Mouse (Mus musculus): ENCODE measurements around the gene Znhit3. TPM values are rescaled to one million over a fixed set of nuclear protein-coding genes. Genes with fewer than 3 reads are reported as not detected.

Znhit3 gene
- polyA plus RNA-seq (2015; fragmentation: Nextera tagmentation; extraction: Ambion mirVana) = 38.6 and 46.0 TPM in 2 replicates

- H3K27me3 ChIP-seq (replicated peaks) = no peaks in the 10 kb centered on the region
- peaks cover 34% of the 10 kb centered on the region for H3K36me3 ChIP-seq
- H3K4me2 ChIP-seq = peak within 1 kb of the TSS; percentile 92
- ATAC-seq (ENCODE audit: extremely low read depth, insufficient number of reproducible peaks, low FRiP score, low TSS enrichment) = peak; percentile 73; the same call in 1 of the 2 replicates
- H3K4me1 ChIP-seq = peaks cover 20% of the 10 kb centered on the region
- peak within 1 kb of the TSS; percentile 94 for H3K4me3 ChIP-seq
- peak within 1 kb of the TSS; percentile 94 for H3K9ac ChIP-seq
- 0 out of 2 replicates have a peak within 1 kb of the TSS, but pooled peaks have one; percentile 32 for H3K27ac ChIP-seq (replicated peaks)
- WGBS = 3% methylated on average over 34 of the region's 34 CpGs
- no peaks in the 10 kb centered on the region for H3K9me3 ChIP-seq
Measured at GRCm38 (mm10) chr11:84916053-84916702, at the start of gene Znhit3. Gene Znhit3 (minus strand): TSS chr11:84916366.

GRCm38 (mm10) chr11:84963556-84963955, 47.4 kb upstream of the Znhit3 start:
- no peak overlapping the region for H3K27ac ChIP-seq (replicated peaks)
- WGBS = 76% methylated on average over 3 of the region's 3 CpGs

GRCm38 (mm10) chr11:84962536-84962935, 46.4 kb upstream of the Znhit3 start:
- Histone ChIP-seq H3K36me3 (no peaks in the 10 kb centered on the region), H3K9ac (no peak overlapping the region), H3K4me3 (no peak overlapping the region), H3K27ac (replicated peaks) (no peak overlapping the region), H3K9me3 (no peaks in the 10 kb centered on the region), H3K4me1 (peaks cover 30% of the 10 kb centered on the region), H3K4me2 (no peak overlapping the region), H3K27me3 (replicated peaks) (peaks cover 30% of the 10 kb centered on the region)
- no peak for ATAC-seq (ENCODE audit: extremely low read depth, insufficient number of reproducible peaks, low FRiP score, low TSS enrichment)
- 75% methylated on average over 4 of the region's 4 CpGs for WGBS

More at GRCm38 (mm10) chr11:84963556-84963955, 47.4 kb upstream of the Znhit3 start:
- H3K9me3 ChIP-seq = no peaks in the 10 kb centered on the region
- H3K4me3 ChIP-seq = no peak overlapping the region
- ATAC-seq (ENCODE audit: extremely low read depth, insufficient number of reproducible peaks, low FRiP score, low TSS enrichment) = no peak
- no peaks in the 10 kb centered on the region for H3K36me3 ChIP-seq
- peaks cover 20% of the 10 kb centered on the region for H3K27me3 ChIP-seq (replicated peaks)
- H3K4me1 ChIP-seq = peaks cover 27% of the 10 kb centered on the region
- H3K4me2 ChIP-seq = no peak overlapping the region
- no peak overlapping the region for H3K9ac ChIP-seq

GRCm38 (mm10) chr11:84961571-84961970, 45.4 kb upstream of the Znhit3 start:
- WGBS = 91% methylated on average over 4 of the region's 4 CpGs
- ATAC-seq (ENCODE audit: extremely low read depth, insufficient number of reproducible peaks, low FRiP score, low TSS enrichment) = no peak

GRCm38 (mm10) chr11:84960780-84961179, 44.6 kb upstream of the Znhit3 start:
- ATAC-seq (ENCODE audit: extremely low read depth, insufficient number of reproducible peaks, low FRiP score, low TSS enrichment) = no peak
- WGBS = 62% methylated on average over 6 of the region's 6 CpGs
- Histone ChIP-seq H3K27ac (replicated peaks) (no peak overlapping the region), H3K9ac (no peak overlapping the region), H3K4me2 (no peak overlapping the region), H3K4me1 (peaks cover 29% of the 10 kb centered on the region), H3K9me3 (no peaks in the 10 kb centered on the region), H3K4me3 (no peak overlapping the region), H3K36me3 (no peaks in the 10 kb centered on the region), H3K27me3 (replicated peaks) (peaks cover 48% of the 10 kb centered on the region)

More at GRCm38 (mm10) chr11:84961571-84961970, 45.4 kb upstream of the Znhit3 start:
- Histone ChIP-seq H3K36me3 (no peaks in the 10 kb centered on the region), H3K9ac (no peak overlapping the region), H3K27ac (replicated peaks) (no peak overlapping the region), H3K9me3 (no peaks in the 10 kb centered on the region), H3K4me3 (no peak overlapping the region), H3K27me3 (replicated peaks) (peaks cover 40% of the 10 kb centered on the region), H3K4me2 (no peak overlapping the region), H3K4me1 (peaks cover 29% of the 10 kb centered on the region)

- no peaks in the 10 kb centered on the region for H3K9me3 ChIP-seq
- no peak for ATAC-seq (ENCODE audit: extremely low read depth, insufficient number of reproducible peaks, low FRiP score, low TSS enrichment)
- H3K4me1 ChIP-seq = peaks cover 29% of the 10 kb centered on the region
- no peaks in the 10 kb centered on the region for H3K36me3 ChIP-seq
- no peak overlapping the region for H3K4me3 ChIP-seq
- H3K4me2 ChIP-seq = peak overlapping the region; percentile 58
- no peak overlapping the region for H3K27ac ChIP-seq (replicated peaks)
- peaks cover 49% of the 10 kb centered on the region for H3K27me3 ChIP-seq (replicated peaks)
- 32% methylated on average over 3 of the region's 3 CpGs for WGBS
- H3K9ac ChIP-seq = 0 out of 2 replicates have a peak overlapping the region, but pooled peaks have one; percentile 44
Measured at GRCm38 (mm10) chr11:84960291-84960690, 44.1 kb upstream of the Znhit3 start.

GRCm38 (mm10) chr11:84959701-84960181, 43.6 kb upstream of the Znhit3 start:
- Histone ChIP-seq H3K36me3 (no peaks in the 10 kb centered on the region), H3K4me1 (peaks cover 29% of the 10 kb centered on the region), H3K27me3 (replicated peaks) (peaks cover 49% of the 10 kb centered on the region), H3K27ac (replicated peaks) (no peak overlapping the region), H3K4me3 (peak overlapping the region; percentile 21; the same call in 1 of the 2 replicates), H3K9ac (peak overlapping the region; percentile 44), H3K4me2 (peak overlapping the region; percentile 58), H3K9me3 (no peaks in the 10 kb centered on the region)
- 3% methylated on average over 9 of the region's 9 CpGs for WGBS
- no peak for ATAC-seq (ENCODE audit: extremely low read depth, insufficient number of reproducible peaks, low FRiP score, low TSS enrichment)

GRCm38 (mm10) chr11:84959181-84959580, 43.0 kb upstream of the Znhit3 start:
- WGBS = 26% methylated on average over 5 of the region's 5 CpGs
- no peak overlapping the region for H3K27ac ChIP-seq (replicated peaks)

GRCm38 (mm10) chr11:84958271-84958630, 42.1 kb upstream of the Znhit3 start:
- peak overlapping the region; percentile 66 for H3K4me2 ChIP-seq
- H3K9me3 ChIP-seq = no peaks in the 10 kb centered on the region
- H3K9ac ChIP-seq = no peak overlapping the region
- H3K36me3 ChIP-seq = no peaks in the 10 kb centered on the region
- WGBS = 3% methylated on average over 11 of the region's 11 CpGs
- peak overlapping the region; percentile 41 for H3K4me3 ChIP-seq
- no peak overlapping the region for H3K27ac ChIP-seq (replicated peaks)
- H3K27me3 ChIP-seq (replicated peaks) = peaks cover 49% of the 10 kb centered on the region
- peaks cover 29% of the 10 kb centered on the region for H3K4me1 ChIP-seq
- no peak for ATAC-seq (ENCODE audit: extremely low read depth, insufficient number of reproducible peaks, low FRiP score, low TSS enrichment)

More at GRCm38 (mm10) chr11:84959181-84959580, 43.0 kb upstream of the Znhit3 start:
- H3K9me3 ChIP-seq = no peaks in the 10 kb centered on the region
- no peaks in the 10 kb centered on the region for H3K36me3 ChIP-seq
- no peak overlapping the region for H3K4me3 ChIP-seq
- H3K4me2 ChIP-seq = peak overlapping the region; percentile 58
- H3K4me1 ChIP-seq = peaks cover 29% of the 10 kb centered on the region
- H3K9ac ChIP-seq = 0 out of 2 replicates have a peak overlapping the region, but pooled peaks have one; percentile 44
- no peak for ATAC-seq (ENCODE audit: extremely low read depth, insufficient number of reproducible peaks, low FRiP score, low TSS enrichment)
- H3K27me3 ChIP-seq (replicated peaks) = peaks cover 49% of the 10 kb centered on the region

- peaks cover 29% of the 10 kb centered on the region for H3K4me1 ChIP-seq
- WGBS = 1% methylated on average over 49 of the region's 49 CpGs
- H3K27ac ChIP-seq (replicated peaks) = no peak within 1 kb of the TSS
- H3K4me3 ChIP-seq = peak within 1 kb of the TSS; percentile 41
- peaks cover 49% of the 10 kb centered on the region for H3K27me3 ChIP-seq (replicated peaks)
- no peak within 1 kb of the TSS for H3K9ac ChIP-seq
- no peaks in the 10 kb centered on the region for H3K9me3 ChIP-seq
- no peak for ATAC-seq (ENCODE audit: extremely low read depth, insufficient number of reproducible peaks, low FRiP score, low TSS enrichment)
- H3K4me2 ChIP-seq = peak within 1 kb of the TSS; percentile 66
- no peaks in the 10 kb centered on the region for H3K36me3 ChIP-seq
Measured at GRCm38 (mm10) chr11:84957591-84958270, 41.6 kb upstream of the Znhit3 start, which contains the start of gene Car4. Gene Car4 (plus strand): TSS chr11:84957786.

- no peaks in the 10 kb centered on the region for H3K36me3 ChIP-seq
- H3K9me3 ChIP-seq = no peaks in the 10 kb centered on the region
- H3K9ac ChIP-seq = no peak overlapping the region
- H3K4me1 ChIP-seq = peaks cover 29% of the 10 kb centered on the region
- peak overlapping the region; percentile 66 for H3K4me2 ChIP-seq
- no peak overlapping the region for H3K27ac ChIP-seq (replicated peaks)
- H3K4me3 ChIP-seq = peak overlapping the region; percentile 41
- 5% methylated on average over 15 of the region's 15 CpGs for WGBS
- no peak for ATAC-seq (ENCODE audit: extremely low read depth, insufficient number of reproducible peaks, low FRiP score, low TSS enrichment)
- peaks cover 49% of the 10 kb centered on the region for H3K27me3 ChIP-seq (replicated peaks)
Measured at GRCm38 (mm10) chr11:84957171-84957570, 41.0 kb upstream of the Znhit3 start.

Data from heart, embryonic 13.5 days (tissue).